Mouse (Mus musculus): ENCODE data around the gene Fars2. TPM values are rescaled to one million over a fixed set of nuclear protein-coding genes. Genes with fewer than 3 reads are reported as not detected.
A peak's percentile ranks its signal among the peaks of the same experiment; 100 is the strongest.

Fars2 gene
- polyA plus RNA-seq, 1 experiment from 2014 or later = 25.2 TPM

DNA sequence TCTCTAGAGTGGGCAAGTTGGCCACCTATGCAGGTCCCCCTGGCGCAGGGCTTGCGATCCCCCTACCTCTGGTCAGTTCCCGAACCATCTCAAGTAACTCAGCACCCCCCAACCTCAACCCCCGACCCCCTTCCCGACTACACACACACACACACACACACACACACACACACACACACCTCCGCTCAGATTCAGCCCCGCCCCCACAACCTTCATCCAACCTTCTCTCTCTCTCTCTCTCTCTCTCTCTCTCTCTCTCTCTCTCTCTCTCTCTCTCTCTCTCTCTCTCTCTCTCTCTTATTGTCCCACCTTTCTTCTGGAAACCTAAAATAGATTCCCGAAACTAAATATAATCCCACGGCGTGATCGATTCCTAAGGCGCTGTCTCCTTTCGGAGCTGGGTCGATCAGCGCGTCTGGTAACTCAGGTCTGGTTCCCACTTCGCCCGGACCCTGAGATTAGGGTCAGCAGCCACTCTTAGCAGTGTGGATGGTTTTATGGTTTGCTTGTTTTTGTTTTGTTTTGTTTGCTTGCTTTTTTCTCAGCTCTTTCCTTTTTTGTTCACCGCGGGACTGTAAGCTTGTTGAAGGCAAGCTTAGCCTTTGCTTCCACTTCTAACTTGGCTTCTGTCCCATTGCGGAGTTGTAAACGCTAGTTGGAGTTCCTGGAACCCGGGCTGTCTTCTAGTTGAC, 610.7 kb downstream of the Fars2 start:
- H3K27me3 ChIP-seq (ENCODE audit: low read depth, poor library complexity, severe bottlenecking) = peaks cover 100% of the 10 kb centered on the region
- under 1% methylated on average over 23 of the region's 23 CpGs for WGBS
- H3K4me1 ChIP-seq = peaks cover 59% of the 10 kb centered on the region
- H3K36me3 ChIP-seq = no peaks in the 10 kb centered on the region
- peak; percentile 28 for DNase-seq (ENCODE audit: low spot score)
- H3K27ac ChIP-seq (replicated peaks) = peak overlapping the region; percentile 85
- H3K4me3 ChIP-seq = peak overlapping the region; percentile 52
- H3K9me3 ChIP-seq (replicated peaks) = no peaks in the 10 kb centered on the region

DNA sequence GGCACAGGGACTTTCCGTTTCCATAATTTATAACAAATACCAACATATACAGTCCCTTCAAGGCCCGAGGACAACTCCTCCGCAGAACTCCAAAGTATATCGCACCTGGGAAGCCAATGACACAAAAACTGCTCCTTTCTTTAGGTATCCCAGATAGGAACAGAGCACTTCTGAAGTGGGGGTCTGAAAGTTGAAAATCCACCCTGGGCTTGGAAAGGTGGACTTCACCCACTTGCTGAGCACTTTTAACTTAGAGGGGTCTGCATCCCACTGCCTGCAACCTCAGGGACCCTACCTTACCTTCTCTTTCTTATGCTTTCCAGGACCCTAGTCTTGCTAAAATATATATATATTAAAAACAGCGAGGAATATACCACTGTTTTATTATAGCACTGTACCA, 611.3 kb downstream of the Fars2 start:
- Histone ChIP-seq H3K27me3 (ENCODE audit: low read depth, poor library complexity, severe bottlenecking) (peaks cover 100% of the 10 kb centered on the region), H3K4me1 (peaks cover 53% of the 10 kb centered on the region), H3K9me3 (replicated peaks) (no peaks in the 10 kb centered on the region), H3K27ac (replicated peaks) (peak overlapping the region; percentile 85), H3K36me3 (no peaks in the 10 kb centered on the region), H3K4me3 (peak overlapping the region; percentile 52)
- DNase-seq (ENCODE audit: low spot score) = no peak
- 7% methylated on average over 5 of the region's 5 CpGs for WGBS

DNA sequence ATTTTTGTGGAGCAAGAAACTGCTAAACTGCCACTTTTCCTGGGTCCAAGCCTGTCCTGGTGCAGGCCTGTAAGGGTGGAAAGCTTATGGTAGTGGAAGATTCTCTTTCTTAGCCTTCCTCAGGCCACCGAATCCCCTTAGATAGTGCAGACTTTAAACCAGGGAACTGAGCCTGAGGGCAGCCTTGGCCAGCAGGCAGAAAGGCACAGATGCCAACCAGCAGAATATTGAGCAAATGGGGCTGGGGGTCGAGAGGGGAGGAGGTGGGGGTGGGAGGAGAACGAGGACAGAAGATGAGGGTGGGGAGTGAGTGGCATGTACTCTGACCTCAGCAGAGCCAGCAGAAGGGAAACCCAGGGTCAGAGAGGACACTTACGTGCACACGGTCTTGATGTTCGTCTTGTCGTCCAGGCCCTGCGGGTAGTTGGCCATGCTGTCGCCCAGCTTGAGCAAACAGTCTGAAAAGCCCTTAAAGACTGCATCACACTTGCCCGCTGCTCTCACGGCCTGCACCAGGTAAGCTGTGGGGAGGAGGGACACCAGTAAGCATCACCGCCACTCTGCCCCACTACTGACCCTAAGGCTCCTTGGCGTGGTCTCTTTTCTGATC, 612.6 kb downstream of the Fars2 start:
- Histone ChIP-seq H3K4me3 (peak overlapping the region; percentile 52), H3K9me3 (replicated peaks) (no peaks in the 10 kb centered on the region), H3K4me1 (peaks cover 50% of the 10 kb centered on the region), H3K27ac (replicated peaks) (peak overlapping the region; percentile 75), H3K36me3 (no peaks in the 10 kb centered on the region), H3K27me3 (ENCODE audit: low read depth, poor library complexity, severe bottlenecking) (peaks cover 100% of the 10 kb centered on the region)
- WGBS = 1% methylated on average over 13 of the region's 13 CpGs
- DNase-seq (ENCODE audit: low spot score) = peak; percentile 43

GRCm38 (mm10) chr13:36730341-36730761, 613.1 kb downstream of the Fars2 start:
- Histone ChIP-seq H3K27me3 (ENCODE audit: low read depth, poor library complexity, severe bottlenecking) (peaks cover 100% of the 10 kb centered on the region), H3K4me3 (peak overlapping the region; percentile 52), H3K27ac (replicated peaks) (peak overlapping the region; percentile 75), H3K9me3 (replicated peaks) (no peaks in the 10 kb centered on the region), H3K4me1 (peaks cover 51% of the 10 kb centered on the region), H3K36me3 (no peaks in the 10 kb centered on the region)
- DNase-seq (ENCODE audit: low spot score) = no peak
- WGBS = 2% methylated on average over 14 of the region's 14 CpGs

- Histone ChIP-seq H3K27me3 (ENCODE audit: low read depth, poor library complexity, severe bottlenecking) (peaks cover 97% of the 10 kb centered on the region), H3K4me3 (peak overlapping the region; percentile 58), H3K27ac (replicated peaks) (peak overlapping the region; percentile 75), H3K9me3 (replicated peaks) (no peaks in the 10 kb centered on the region), H3K4me1 (peaks cover 59% of the 10 kb centered on the region), H3K36me3 (no peaks in the 10 kb centered on the region)
- peak; percentile 55 for DNase-seq (ENCODE audit: low spot score)
- 1% methylated on average over 34 of the region's 34 CpGs for WGBS
Observed at GRCm38 (mm10) chr13:36731016-36731930, 614.1 kb downstream of the Fars2 start.

GRCm38 (mm10) chr13:36731931-36732461, 614.8 kb downstream of the Fars2 start:
- WGBS = 1% methylated on average over 23 of the region's 23 CpGs
- H3K27ac ChIP-seq (replicated peaks) = peak overlapping the region; percentile 75
- H3K36me3 ChIP-seq = no peaks in the 10 kb centered on the region
- H3K4me1 ChIP-seq = peaks cover 57% of the 10 kb centered on the region
- peak; percentile 53 for DNase-seq (ENCODE audit: low spot score)
- no peaks in the 10 kb centered on the region for H3K9me3 ChIP-seq (replicated peaks)
- H3K4me3 ChIP-seq = peak overlapping the region; percentile 58
- peaks cover 97% of the 10 kb centered on the region for H3K27me3 ChIP-seq (ENCODE audit: low read depth, poor library complexity, severe bottlenecking)

GRCm38 (mm10) chr13:36732891-36733490, 615.8 kb downstream of the Fars2 start:
- 4% methylated on average over 6 of the region's 6 CpGs for WGBS
- H3K9me3 ChIP-seq (replicated peaks) = no peaks in the 10 kb centered on the region
- H3K27me3 ChIP-seq (ENCODE audit: low read depth, poor library complexity, severe bottlenecking) = peaks cover 97% of the 10 kb centered on the region
- H3K4me1 ChIP-seq = peaks cover 47% of the 10 kb centered on the region
- DNase-seq (ENCODE audit: low spot score) = no peak
- no peaks in the 10 kb centered on the region for H3K36me3 ChIP-seq
- H3K4me3 ChIP-seq = peak overlapping the region; percentile 58
- H3K27ac ChIP-seq (replicated peaks) = peak overlapping the region; percentile 75; the same call in 1 of the 2 replicates

DNA sequence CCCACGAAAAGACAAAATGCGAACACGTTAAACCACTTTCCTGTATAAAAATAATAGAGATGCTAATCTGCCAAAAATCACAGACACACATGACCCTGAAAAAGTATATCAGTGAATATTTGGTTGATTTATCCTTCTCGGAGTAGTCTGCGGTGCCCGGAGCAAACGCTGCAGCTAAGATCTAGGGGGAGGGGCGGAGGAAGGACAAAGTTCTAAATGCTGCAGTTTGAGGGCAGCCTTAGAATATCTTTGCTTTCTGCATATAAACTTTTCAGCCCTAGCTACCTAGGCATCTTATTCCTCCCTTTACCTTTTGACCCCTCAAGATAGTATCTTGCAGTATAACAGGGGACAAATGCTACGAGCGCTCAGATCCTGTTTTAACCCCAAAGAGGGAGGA, 616.4 kb downstream of the Fars2 start:
- peaks cover 94% of the 10 kb centered on the region for H3K27me3 ChIP-seq (ENCODE audit: low read depth, poor library complexity, severe bottlenecking)
- no peaks in the 10 kb centered on the region for H3K36me3 ChIP-seq
- under 1% methylated on average over 10 of the region's 10 CpGs for WGBS
- no peak for DNase-seq (ENCODE audit: low spot score)
- no peaks in the 10 kb centered on the region for H3K9me3 ChIP-seq (replicated peaks)
- H3K27ac ChIP-seq (replicated peaks) = peak overlapping the region; percentile 72
- H3K4me3 ChIP-seq = peak overlapping the region; percentile 58
- peaks cover 47% of the 10 kb centered on the region for H3K4me1 ChIP-seq

GRCm38 (mm10) chr13:36733989-36734690, 616.9 kb downstream of the Fars2 start:
- Histone ChIP-seq H3K9me3 (replicated peaks) (no peaks in the 10 kb centered on the region), H3K36me3 (no peaks in the 10 kb centered on the region), H3K4me1 (peaks cover 47% of the 10 kb centered on the region), H3K4me3 (peak overlapping the region; percentile 58), H3K27me3 (ENCODE audit: low read depth, poor library complexity, severe bottlenecking) (peaks cover 89% of the 10 kb centered on the region), H3K27ac (replicated peaks) (peak overlapping the region; percentile 82)
- DNase-seq (ENCODE audit: low spot score) = peak; percentile 61
- WGBS = under 1% methylated on average over 26 of the region's 26 CpGs

DNA sequence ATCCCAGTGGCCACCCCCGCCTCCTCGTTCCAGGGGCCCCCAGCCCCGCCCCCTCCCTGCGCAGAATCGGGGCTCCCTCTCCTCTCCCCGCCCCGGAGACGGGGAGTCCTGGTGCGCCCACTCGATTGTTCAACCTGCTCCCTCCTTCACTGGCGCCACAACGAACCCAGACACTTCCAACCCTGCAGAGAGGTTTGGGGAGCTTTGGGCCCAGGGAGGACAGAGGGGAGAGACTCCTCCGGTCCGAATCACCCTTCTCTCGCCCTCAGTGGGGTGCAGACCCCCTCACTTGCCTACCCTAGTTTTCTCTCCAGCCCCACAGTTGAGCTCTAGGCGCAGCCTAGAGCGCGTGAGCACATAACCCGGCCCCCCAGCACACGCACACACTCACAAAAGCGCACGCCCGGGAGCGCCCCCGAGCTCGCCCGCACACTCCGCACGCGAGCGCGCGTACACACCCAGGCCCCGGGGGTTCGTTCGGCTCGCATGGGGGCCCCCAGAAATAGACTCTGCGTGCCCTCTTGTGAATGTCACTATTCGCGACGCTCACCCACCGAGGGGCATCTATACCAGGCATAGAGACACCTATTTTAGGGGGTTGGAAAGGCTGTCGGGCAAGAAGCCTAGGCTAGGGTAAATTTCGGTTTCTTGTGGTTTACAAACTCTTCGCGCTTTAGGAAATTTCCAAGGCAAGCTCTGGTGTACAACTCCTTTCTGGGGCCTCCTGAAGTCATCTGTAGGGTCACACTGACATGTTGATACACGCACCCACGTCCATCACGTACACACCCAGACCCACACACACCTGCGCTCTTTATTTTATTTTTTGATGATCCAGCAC, 617.7 kb downstream of the Fars2 start, which contains the start of gene Nrn1:
TSS of gene Nrn1 (minus strand) at position 401 of the 841 bp plus-strand sequence.
- Histone ChIP-seq H3K27me3 (ENCODE audit: low read depth, poor library complexity, severe bottlenecking) (peaks cover 81% of the 10 kb centered on the region), H3K9me3 (replicated peaks) (no peaks in the 10 kb centered on the region), H3K4me3 (peak within 1 kb of the TSS; percentile 58), H3K27ac (replicated peaks) (peak within 1 kb of the TSS; percentile 82), H3K4me1 (peaks cover 45% of the 10 kb centered on the region), H3K36me3 (no peaks in the 10 kb centered on the region)
- DNase-seq (ENCODE audit: low spot score) = peak; percentile 55
- WGBS = under 1% methylated on average over 48 of the region's 50 CpGs

All from midbrain, embryonic 10.5 days (tissue).